Mouse (Mus musculus) G1E (cell line): ENCODE results near the gene St5.

Source experiments
- CTCF ChIP-seq: IDR thresholded peaks from 2 replicates; pipeline ENCODE4 v1.5.1; 2012; ENCODE audit warnings: low read depth, low read length, inconsistent platforms, mixed read lengths
- GATA1 ChIP-seq: IDR thresholded peaks from 2 replicates; pipeline ENCODE4 v1.6.1; 2012; ENCODE audit warnings: borderline replicate concordance, low read length, inconsistent platforms, mixed read lengths
- GATA2 ChIP-seq: IDR thresholded peaks from 2 replicates; pipeline ENCODE4 v1.6.1; 2012; ENCODE audit warnings: low read depth, low read length, inconsistent platforms, borderline replicate concordance

GRCm38 (mm10) chr7:109613051-109613450 is 90.4 kb downstream of the St5 start:
- TF ChIP-seq CTCF: no peak
- TF ChIP-seq GATA1: no peak
- no peak for TF ChIP-seq GATA2
